Mouse (Mus musculus): Measurements from ENCODE around the gene Tspan14. TPM values are rescaled to one million over a fixed set of nuclear protein-coding genes. Genes with fewer than 3 reads are reported as not detected.
A peak's percentile ranks its signal among the peaks of the same experiment; 100 is the strongest.

Tspan14 gene
- polyA plus RNA-seq, 1 experiment: 58.8 TPM

DNA sequence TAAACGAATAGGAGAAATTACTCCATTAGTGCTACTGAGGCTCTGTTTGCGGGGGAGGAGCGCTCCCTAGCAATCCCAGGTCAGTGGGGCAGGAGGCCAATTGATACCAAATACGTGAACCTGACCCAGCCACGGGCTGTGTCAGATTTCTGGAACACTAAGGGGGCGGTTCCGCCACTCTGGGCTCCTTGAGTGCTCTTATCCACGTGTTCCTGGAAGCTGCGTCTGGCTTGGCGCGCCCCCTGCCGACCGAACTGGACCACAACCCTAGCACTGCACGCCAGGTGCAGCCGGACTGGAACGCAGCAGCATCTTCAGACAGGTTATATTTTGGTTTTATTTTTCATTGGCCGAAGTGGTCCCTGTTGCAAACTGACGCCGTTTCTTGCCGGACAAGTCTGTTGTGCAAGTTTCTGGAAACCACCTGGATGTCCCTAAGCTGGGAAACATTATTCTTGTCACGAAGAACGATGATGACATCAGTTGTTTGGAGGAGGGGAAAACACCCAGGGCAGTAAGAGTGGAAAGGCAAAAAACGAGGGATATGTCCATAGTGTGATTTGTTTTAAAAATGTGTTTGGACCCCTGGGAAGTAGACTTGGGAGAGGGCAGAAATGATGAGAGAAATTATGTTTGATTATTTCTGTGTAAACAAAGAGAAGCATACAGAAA lies 71.9 kb downstream of the Tspan14 start:
- TF ChIP-seq EP300 (IDR thresholded peaks at IDR 0.05; ENCODE audit: insufficient read depth, low read depth, low read length) (peak; percentile 77; the same call in 1 of the 2 replicates), POLR2A (IDR thresholded peaks at IDR 0.05; ENCODE audit: insufficient read depth, low read length) (no peak), CTCF (IDR thresholded peaks at IDR 0.05; ENCODE audit: low read depth, low read length) (peak; percentile 89)

DNA sequence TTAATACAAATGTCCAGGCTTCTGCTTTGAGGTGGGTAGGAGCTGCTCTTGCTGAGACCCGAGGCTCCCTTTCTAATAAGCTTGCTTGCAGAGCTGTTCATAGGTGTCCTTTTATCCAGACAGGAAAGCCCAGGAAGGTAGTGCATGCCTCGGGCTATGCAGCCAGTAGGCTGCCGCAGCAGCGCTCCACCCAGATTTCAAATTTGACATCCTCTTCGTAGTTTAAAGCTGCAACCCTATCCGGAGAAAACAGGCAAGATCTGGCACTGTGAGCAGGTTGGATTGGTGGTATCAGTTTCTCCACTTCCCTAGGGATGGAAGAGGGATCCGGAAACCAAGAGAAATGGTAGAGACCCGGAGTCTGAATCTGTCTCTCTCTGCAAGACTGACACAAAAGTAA lies 72.7 kb downstream of the Tspan14 start:
- H3K4me1 ChIP-seq (ENCODE audit: control insufficient read depth, insufficient read depth, low read length): peaks cover 4% of the 10 kb centered on the region
- peak overlapping the region; percentile 38 for H3K27ac ChIP-seq (ENCODE audit: insufficient read depth, low read length)
- no peaks in the 10 kb centered on the region for H3K27me3 ChIP-seq (ENCODE audit: control insufficient read depth, insufficient read depth, low read length, poor library complexity, severe bottlenecking)
- 0 out of 2 replicates have a peak overlapping the region, but pooled peaks have one; percentile 13 for H3K9ac ChIP-seq (ENCODE audit: low read depth, poor library complexity, severe bottlenecking)
- no peaks in the 10 kb centered on the region for H3K9me3 ChIP-seq (replicated peaks; ENCODE audit: control insufficient read depth, insufficient read depth, low read length, poor library complexity, severe bottlenecking)
- peak; percentile 65; the same call in 1 of the 2 replicates for TF ChIP-seq EP300 (IDR thresholded peaks at IDR 0.05; ENCODE audit: insufficient read depth, low read depth, low read length)
- no peak for TF ChIP-seq POLR2A (IDR thresholded peaks at IDR 0.05; ENCODE audit: insufficient read depth, low read length)
- no peak for TF ChIP-seq CTCF (IDR thresholded peaks at IDR 0.05; ENCODE audit: low read depth, low read length)
- H3K4me3 ChIP-seq (ENCODE audit: low read depth, low read length): no peak overlapping the region
- no peaks in the 10 kb centered on the region for H3K36me3 ChIP-seq (ENCODE audit: control insufficient read depth, insufficient read depth, low read length, poor library complexity, severe bottlenecking)

More for the DNA sequence above, 71.9 kb downstream of the Tspan14 start:
- no peaks in the 10 kb centered on the region for H3K27me3 ChIP-seq (ENCODE audit: control insufficient read depth, insufficient read depth, low read length, poor library complexity, severe bottlenecking)
- H3K9ac ChIP-seq (ENCODE audit: low read depth, poor library complexity, severe bottlenecking): 0 out of 2 replicates have a peak overlapping the region, but pooled peaks have one; percentile 13
- no peak overlapping the region for H3K27ac ChIP-seq (ENCODE audit: insufficient read depth, low read length)
- H3K36me3 ChIP-seq (ENCODE audit: control insufficient read depth, insufficient read depth, low read length, poor library complexity, severe bottlenecking): no peaks in the 10 kb centered on the region
- no peaks in the 10 kb centered on the region for H3K9me3 ChIP-seq (replicated peaks; ENCODE audit: control insufficient read depth, insufficient read depth, low read length, poor library complexity, severe bottlenecking)
- peaks cover 4% of the 10 kb centered on the region for H3K4me1 ChIP-seq (ENCODE audit: control insufficient read depth, insufficient read depth, low read length)
- H3K4me3 ChIP-seq (ENCODE audit: low read depth, low read length): no peak overlapping the region

DNA sequence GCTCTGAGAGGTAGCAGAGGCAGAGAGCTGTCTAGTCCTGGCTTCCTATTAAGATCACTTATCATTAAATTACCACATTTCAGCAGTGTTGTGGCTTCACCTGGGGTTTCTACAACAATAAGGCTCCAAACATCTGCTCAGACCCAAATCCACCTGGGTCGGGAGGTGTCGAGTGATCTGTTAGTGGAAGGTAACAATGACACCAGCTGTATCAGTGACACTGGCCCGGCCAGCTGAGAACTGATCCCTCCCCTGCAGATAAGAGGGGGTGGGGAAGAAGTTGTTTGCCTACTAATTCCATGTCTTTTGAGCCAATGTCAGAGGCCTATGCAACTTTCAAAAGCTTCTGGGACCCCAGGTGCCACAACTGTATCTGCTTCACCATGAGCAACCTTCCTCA lies 73.4 kb downstream of the Tspan14 start, which contains the start of gene Sh2d4b:
Gene Sh2d4b, minus strand, starts transcription at position 71 of the 400 bp plus-strand sequence.
- H3K4me1 ChIP-seq (ENCODE audit: control insufficient read depth, insufficient read depth, low read length): peaks cover 4% of the 10 kb centered on the region
- H3K27ac ChIP-seq (ENCODE audit: insufficient read depth, low read length): peak within 1 kb of the TSS; percentile 38
- H3K9me3 ChIP-seq (replicated peaks; ENCODE audit: control insufficient read depth, insufficient read depth, low read length, poor library complexity, severe bottlenecking): no peaks in the 10 kb centered on the region
- H3K36me3 ChIP-seq (ENCODE audit: control insufficient read depth, insufficient read depth, low read length, poor library complexity, severe bottlenecking): no peaks in the 10 kb centered on the region
- TF ChIP-seq CTCF (IDR thresholded peaks at IDR 0.05; ENCODE audit: low read depth, low read length): no peak
- TF ChIP-seq EP300 (IDR thresholded peaks at IDR 0.05; ENCODE audit: insufficient read depth, low read depth, low read length): no peak
- no peak for TF ChIP-seq POLR2A (IDR thresholded peaks at IDR 0.05; ENCODE audit: insufficient read depth, low read length)
- no peaks in the 10 kb centered on the region for H3K27me3 ChIP-seq (ENCODE audit: control insufficient read depth, insufficient read depth, low read length, poor library complexity, severe bottlenecking)
- H3K4me3 ChIP-seq (ENCODE audit: low read depth, low read length): 0 out of 2 replicates have a peak within 1 kb of the TSS, but pooled peaks have one; percentile 1
- 0 out of 2 replicates have a peak within 1 kb of the TSS, but pooled peaks have one; percentile 13 for H3K9ac ChIP-seq (ENCODE audit: low read depth, poor library complexity, severe bottlenecking)

DNA sequence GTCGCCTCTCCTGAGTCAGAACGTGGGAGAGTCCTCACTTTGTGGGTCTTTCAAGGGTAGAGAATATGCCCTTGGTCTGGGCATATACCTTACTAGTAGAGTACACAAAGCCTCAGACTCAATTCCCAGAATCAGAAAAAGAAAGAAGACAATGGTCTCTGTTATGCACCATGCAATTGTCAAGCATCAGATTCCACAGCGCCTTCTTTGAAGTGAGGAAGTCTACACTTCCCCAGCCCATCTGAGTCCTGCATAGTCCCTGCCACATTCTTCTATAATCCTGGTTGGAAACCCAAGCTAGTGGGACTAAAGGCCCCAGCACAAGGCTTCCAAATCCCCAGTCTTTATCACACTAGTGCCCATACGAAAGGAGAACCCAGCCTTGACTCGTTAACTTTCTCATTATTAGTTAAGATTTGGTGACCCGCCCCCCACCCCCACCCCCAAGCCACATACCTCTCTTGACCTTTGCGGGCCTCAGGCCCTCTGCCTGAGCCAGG lies 74.2 kb downstream of the Tspan14 start:
- H3K9ac ChIP-seq (ENCODE audit: low read depth, poor library complexity, severe bottlenecking): no peak overlapping the region
- H3K9me3 ChIP-seq (replicated peaks; ENCODE audit: control insufficient read depth, insufficient read depth, low read length, poor library complexity, severe bottlenecking): no peaks in the 10 kb centered on the region
- H3K27ac ChIP-seq (ENCODE audit: insufficient read depth, low read length): peak overlapping the region; percentile 28; the same call in 1 of the 2 replicates
- H3K27me3 ChIP-seq (ENCODE audit: control insufficient read depth, insufficient read depth, low read length, poor library complexity, severe bottlenecking): no peaks in the 10 kb centered on the region
- no peaks in the 10 kb centered on the region for H3K36me3 ChIP-seq (ENCODE audit: control insufficient read depth, insufficient read depth, low read length, poor library complexity, severe bottlenecking)
- H3K4me1 ChIP-seq (ENCODE audit: control insufficient read depth, insufficient read depth, low read length): peaks cover 4% of the 10 kb centered on the region
- no peak overlapping the region for H3K4me3 ChIP-seq (ENCODE audit: low read depth, low read length)
- TF ChIP-seq POLR2A (IDR thresholded peaks at IDR 0.05; ENCODE audit: insufficient read depth, low read length) (no peak), EP300 (IDR thresholded peaks at IDR 0.05; ENCODE audit: insufficient read depth, low read depth, low read length) (no peak), CTCF (IDR thresholded peaks at IDR 0.05; ENCODE audit: low read depth, low read length) (no peak)

DNA sequence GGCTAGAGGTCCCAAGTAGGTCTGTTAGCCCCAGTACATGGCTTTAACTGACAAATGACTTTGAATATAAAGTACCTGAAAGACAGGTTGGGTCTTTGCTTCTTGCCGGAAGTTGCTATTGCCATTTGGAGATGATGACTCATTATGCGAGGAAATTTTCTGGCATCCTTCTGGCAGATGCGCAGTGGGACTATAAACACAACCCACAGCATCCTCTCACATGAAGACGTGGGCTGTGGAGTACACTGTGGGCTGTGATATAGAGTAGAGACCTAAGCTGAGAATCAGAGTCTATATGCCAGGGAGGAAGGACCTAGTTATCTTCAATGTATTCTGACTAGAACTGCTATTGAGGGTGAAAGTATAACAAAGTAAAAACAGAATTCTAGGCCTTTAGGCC lies 75.1 kb downstream of the Tspan14 start:
- Histone ChIP-seq H3K27me3 (ENCODE audit: control insufficient read depth, insufficient read depth, low read length, poor library complexity, severe bottlenecking) (no peaks in the 10 kb centered on the region), H3K4me3 (ENCODE audit: low read depth, low read length) (no peak overlapping the region), H3K9ac (ENCODE audit: low read depth, poor library complexity, severe bottlenecking) (no peak overlapping the region), H3K36me3 (ENCODE audit: control insufficient read depth, insufficient read depth, low read length, poor library complexity, severe bottlenecking) (no peaks in the 10 kb centered on the region), H3K4me1 (ENCODE audit: control insufficient read depth, insufficient read depth, low read length) (peaks cover 4% of the 10 kb centered on the region), H3K27ac (ENCODE audit: insufficient read depth, low read length) (peak overlapping the region; percentile 66), H3K9me3 (replicated peaks; ENCODE audit: control insufficient read depth, insufficient read depth, low read length, poor library complexity, severe bottlenecking) (no peaks in the 10 kb centered on the region)
- no peak for TF ChIP-seq EP300 (IDR thresholded peaks at IDR 0.05; ENCODE audit: insufficient read depth, low read depth, low read length)
- no peak for TF ChIP-seq POLR2A (IDR thresholded peaks at IDR 0.05; ENCODE audit: insufficient read depth, low read length)
- no peak for TF ChIP-seq CTCF (IDR thresholded peaks at IDR 0.05; ENCODE audit: low read depth, low read length)

DNA sequence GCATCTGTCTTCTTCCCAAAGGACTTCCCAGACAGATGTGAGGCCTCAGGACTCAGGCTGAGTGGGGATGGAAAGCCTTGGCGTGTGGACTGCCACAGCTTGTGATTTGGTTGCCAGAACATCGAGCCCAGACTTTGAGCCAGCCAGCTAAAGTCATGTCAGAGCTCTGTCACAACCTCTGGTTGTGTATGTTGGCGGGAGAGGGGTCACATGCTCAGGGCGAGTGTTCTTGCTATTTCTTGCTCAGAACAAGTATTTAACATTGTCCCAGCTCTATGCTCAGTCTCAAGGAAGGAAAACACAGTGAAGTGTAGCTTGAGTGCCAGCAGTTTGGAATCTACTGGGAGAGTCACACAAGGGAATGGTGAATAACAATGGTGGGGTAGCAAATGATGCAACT lies 76.9 kb downstream of the Tspan14 start:
- Histone ChIP-seq H3K27ac (ENCODE audit: insufficient read depth, low read length) (no peak overlapping the region), H3K9ac (ENCODE audit: low read depth, poor library complexity, severe bottlenecking) (no peak overlapping the region), H3K36me3 (ENCODE audit: control insufficient read depth, insufficient read depth, low read length, poor library complexity, severe bottlenecking) (no peaks in the 10 kb centered on the region), H3K27me3 (ENCODE audit: control insufficient read depth, insufficient read depth, low read length, poor library complexity, severe bottlenecking) (no peaks in the 10 kb centered on the region), H3K4me1 (ENCODE audit: control insufficient read depth, insufficient read depth, low read length) (peaks cover 4% of the 10 kb centered on the region), H3K9me3 (replicated peaks; ENCODE audit: control insufficient read depth, insufficient read depth, low read length, poor library complexity, severe bottlenecking) (no peaks in the 10 kb centered on the region), H3K4me3 (ENCODE audit: low read depth, low read length) (no peak overlapping the region)
- TF ChIP-seq POLR2A (IDR thresholded peaks at IDR 0.05; ENCODE audit: insufficient read depth, low read length) (no peak), CTCF (IDR thresholded peaks at IDR 0.05; ENCODE audit: low read depth, low read length) (no peak)

All from ES-Bruce4 (cell line).